16 mouse cellular contexts compared by ENCODE assay signal in the genomic region with DNA sequence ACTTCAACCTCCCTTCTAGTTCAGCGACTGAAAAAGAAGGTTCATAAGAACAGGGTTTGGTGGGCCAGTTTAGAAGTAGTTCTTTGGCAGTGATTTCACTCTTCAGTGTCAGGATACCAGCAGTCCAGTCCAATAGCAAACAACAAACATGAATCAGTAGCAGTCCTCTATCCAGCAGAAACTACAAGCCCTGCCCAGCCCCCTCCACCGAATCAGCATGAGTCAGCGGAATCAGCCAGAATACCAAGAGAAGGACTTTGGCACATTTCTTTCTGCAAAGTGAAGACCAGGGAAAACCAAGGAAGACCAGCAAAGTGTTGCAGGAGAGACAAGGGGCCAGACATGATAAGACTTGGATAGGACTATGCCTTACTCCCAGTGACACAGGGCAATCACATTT.
DNase-seq lines count a peak whose midpoint lies in the region; ATAC-seq and TF ChIP-seq lines count a peak whose summit lies in the region.
"Had no signal": no experiment of that assay in that cellular context is flagged by ENCODE, and none has a peak within 500 bp of the region (broad histone marks: within the 10 kb centered on the region; RNA-seq: fewer than 3 reads in every experiment).

No protein-coding gene starts in this region.

- TF ChIP-seq POLR2A in MEL (IDR thresholded peaks at IDR 0.05; ENCODE audit: control insufficient read depth in 1 of 2, insufficient read depth in 1 of 2, low read depth in 1 of 2, low read length in 2 of 2, poor library complexity in 1 of 2): no peak
- no peak for TF ChIP-seq POLR2A in liver, adult 2 months (IDR thresholded peaks at IDR 0.05; ENCODE audit: extremely low read depth, insufficient read depth, low read length)

- H3K4me3 ChIP-seq in liver, postnatal 0 days (ENCODE audit: low read depth, low read length): no peak overlapping the region
- H3K4me3 ChIP-seq in MEL (ENCODE audit: control insufficient read depth in 1 of 2, insufficient read depth in 1 of 2, low read depth in 2 of 2, low read length in 2 of 2): no peak overlapping the region
- no peak overlapping the region for H3K4me3 ChIP-seq in liver, adult 2 months (ENCODE audit: insufficient read depth, low read depth, low read length)
- H3K4me3 ChIP-seq: embryonic facial prominence, embryonic 13.5 days; forebrain, embryonic 10.5 days; heart, embryonic 12.5 days; kidney, embryonic 15.5 days; neural tube, embryonic 12.5 days had no signal

- no peak overlapping the region for H3K9ac ChIP-seq in liver, postnatal 0 days (replicated peaks)
- no peak overlapping the region for H3K9ac ChIP-seq in MEL (ENCODE audit: control insufficient read depth, low read depth, low read length, poor library complexity, severe bottlenecking)
- no peak overlapping the region for H3K9ac ChIP-seq in liver, adult 2 months (ENCODE audit: low read depth, low read length)
- H3K9ac ChIP-seq: embryonic facial prominence, embryonic 13.5 days; heart, embryonic 12.5 days; kidney, embryonic 15.5 days; lung, embryonic 14.5 days; neural tube, embryonic 12.5 days had no signal

- 84% methylated on average over 3 of the region's 3 CpGs for WGBS in liver, postnatal 0 days (ENCODE audit: insufficient replicate concordance)
- WGBS in liver, adult 2 months: 90% methylated on average over 3 of the region's 3 CpGs

- no peak for TF ChIP-seq RAD21 in MEL (IDR thresholded peaks at IDR 0.05; ENCODE audit: low read depth, low read length)

- no peaks in the 10 kb centered on the region for H3K4me1 ChIP-seq in liver, postnatal 0 days (ENCODE audit: insufficient read depth)
- peaks cover 3 to 5% of the 10 kb centered on the region in 2 experiments; a peak in 3 of 4 replicates for H3K4me1 ChIP-seq in MEL (ENCODE audit: control insufficient read depth in 1 of 2, insufficient read depth in 2 of 2, low read length in 2 of 2)
- no peaks in the 10 kb centered on the region for H3K4me1 ChIP-seq in liver, adult 2 months (ENCODE audit: control insufficient read depth, insufficient read depth, low read length)
- H3K4me1 ChIP-seq: embryonic facial prominence, embryonic 13.5 days; forebrain, embryonic 10.5 days; heart, embryonic 12.5 days; kidney, embryonic 15.5 days; neural tube, embryonic 12.5 days had no signal

- no peak overlapping the region for H3K4me2 ChIP-seq in liver, postnatal 0 days (ENCODE audit: low read depth, low read length)
- H3K4me2 ChIP-seq: embryonic facial prominence, embryonic 13.5 days; heart, embryonic 12.5 days; kidney, embryonic 15.5 days; lung, embryonic 14.5 days; neural tube, embryonic 12.5 days had no signal

- no peak for ATAC-seq in liver, postnatal 0 days

- no peaks in the 10 kb centered on the region for H3K9me3 ChIP-seq in liver, postnatal 0 days (ENCODE audit: low read length)
- no peaks in the 10 kb centered on the region for H3K9me3 ChIP-seq in MEL (replicated peaks; ENCODE audit: insufficient read depth, low read length)
- H3K9me3 ChIP-seq: embryonic facial prominence, embryonic 13.5 days; forebrain, embryonic 10.5 days; heart, embryonic 12.5 days; kidney, embryonic 15.5 days; neural tube, embryonic 12.5 days had no signal

- TF ChIP-seq EP300 in liver, postnatal 0 days (IDR thresholded peaks at IDR 0.05; ENCODE audit: low read depth): no peak
- TF ChIP-seq EP300 in MEL (IDR thresholded peaks at IDR 0.05; ENCODE audit: low read depth in 1 of 2, low read length in 2 of 2): no peak

- no peaks in the 10 kb centered on the region for H3K27me3 ChIP-seq in liver, postnatal 0 days (ENCODE audit: insufficient read depth, low read length)
- no peaks in the 10 kb centered on the region for H3K27me3 ChIP-seq in MEL (ENCODE audit: control insufficient read depth in 1 of 2, insufficient read depth in 2 of 2, low read length in 2 of 2)
- H3K27me3 ChIP-seq in liver, adult 2 months (ENCODE audit: control insufficient read depth, insufficient read depth, low read length): no peaks in the 10 kb centered on the region
- H3K27me3 ChIP-seq: embryonic facial prominence, embryonic 13.5 days; heart, embryonic 12.5 days; kidney, embryonic 15.5 days; neural tube, embryonic 12.5 days had no signal

- no peaks in the 10 kb centered on the region for H3K79me2 ChIP-seq in MEL (ENCODE audit: control insufficient read depth, insufficient read depth, low read length, poor library complexity)
- H3K79me2 ChIP-seq in liver, adult 2 months (ENCODE audit: control insufficient read depth, insufficient read depth, low read length): no peaks in the 10 kb centered on the region

- DNase-seq in liver (peak; percentile 70), MEL (ENCODE audit: low read depth, low spot score) (peak; percentile 19)
- DNase-seq in liver, postnatal 0 days: no peak
- DNase-seq in liver, adult 2 months (ENCODE audit: extremely low read depth, low read depth, low spot score): peak; percentile 6
- DNase-seq in yolk sac, embryonic 10.5 days (ENCODE audit: low spot score): peak; percentile 67
- DNase-seq in layer of hippocampus, postnatal 10 days (ENCODE audit: low spot score in 2 of 2): no peak
- no peak for DNase-seq in natural killer cell, adult 2 months (ENCODE audit: low spot score in 2 of 2)
- DNase-seq: cerebellum, adult 18-20 months; lung, embryonic 14.5 days; right cerebral cortex, postnatal 4 days; thymus, adult 2 months had no signal

- H3K36me3 ChIP-seq in liver, postnatal 0 days (replicated peaks; ENCODE audit: insufficient read depth, low read length): no peaks in the 10 kb centered on the region
- H3K36me3 ChIP-seq in MEL (ENCODE audit: control insufficient read depth in 1 of 2, insufficient read depth in 2 of 2, low read length in 2 of 2): peaks cover 0 to 5% of the 10 kb centered on the region in 2 experiments; a peak in 2 of 4 replicates
- H3K36me3 ChIP-seq in liver, adult 2 months (ENCODE audit: control insufficient read depth, insufficient read depth, low read length): no peaks in the 10 kb centered on the region
- H3K36me3 ChIP-seq: embryonic facial prominence, embryonic 13.5 days; forebrain, embryonic 10.5 days; heart, embryonic 12.5 days; kidney, embryonic 15.5 days; neural tube, embryonic 12.5 days had no signal

- H3K27ac ChIP-seq in liver, postnatal 0 days (ENCODE audit: low read depth): no peak overlapping the region
- H3K27ac ChIP-seq in MEL (ENCODE audit: control insufficient read depth, low read depth, low read length): no peak overlapping the region
- H3K27ac ChIP-seq in liver, adult 2 months (replicated peaks; ENCODE audit: insufficient read depth, low read depth, low read length): no peak overlapping the region
- H3K27ac ChIP-seq: embryonic facial prominence, embryonic 13.5 days; forebrain, embryonic 10.5 days; kidney, embryonic 15.5 days; neural tube, embryonic 12.5 days had no signal

- no peak for TF ChIP-seq CTCF in liver, postnatal 0 days (IDR thresholded peaks at IDR 0.05; ENCODE audit: low read depth)
- TF ChIP-seq CTCF in MEL (IDR thresholded peaks at IDR 0.05 in 2 of 3, conservative IDR thresholded peaks at IDR 0.05 in 1 of 3; ENCODE audit: control insufficient read depth in 1 of 3, insufficient read depth in 1 of 3, low read depth in 2 of 3, low read length in 3 of 3, poor library complexity in 1 of 3, severe bottlenecking in 1 of 3): no peak
- TF ChIP-seq CTCF in liver, adult 2 months (IDR thresholded peaks at IDR 0.05; ENCODE audit: low read depth, low read length): no peak

TF ChIP-seq in MEL, 35 proteins besides CTCF, POLR2A, EP300 and RAD21:
- no peak for TF ChIP-seq NRF1 (IDR thresholded peaks at IDR 0.05; ENCODE audit: insufficient read depth, low read depth, low read length, poor library complexity, severe bottlenecking)
- TF ChIP-seq GABPA (IDR thresholded peaks at IDR 0.05; ENCODE audit: low read depth, low read length): peak; percentile 91
- TF ChIP-seq HCFC1 (IDR thresholded peaks at IDR 0.05; ENCODE audit: low read depth, low read length): no peak
- no peak for TF ChIP-seq NELFE (IDR thresholded peaks at IDR 0.05; ENCODE audit: low read depth, low read length)
- TF ChIP-seq CHD1 (IDR thresholded peaks at IDR 0.05; ENCODE audit: low read depth, low read length): no peak
- TF ChIP-seq ETS1 (IDR thresholded peaks at IDR 0.05; ENCODE audit: low read depth, low read length): no peak
- TF ChIP-seq MAFK (IDR thresholded peaks at IDR 0.05; ENCODE audit: borderline replicate concordance, low read depth, low read length): peak; percentile 47; the same call in 1 of the 2 replicates
- no peak for TF ChIP-seq CHD2 (IDR thresholded peaks at IDR 0.05; ENCODE audit: low read length)

Comparison
In these comparisons a context has a peak if more than half of its experiments do, and no peak if none do; other contexts are left out.
1. DNase-seq: peak in liver (single experiment), MEL (single experiment), liver, adult 2 months (single experiment) and yolk sac, embryonic 10.5 days (single experiment); none in liver, postnatal 0 days (single experiment), layer of hippocampus, postnatal 10 days (0 of 2) and natural killer cell, adult 2 months (0 of 2).